ENCODE assay signal across 33 mouse cellular contexts in genomic region chr2:25122666-25123065, GRCm38 (mm10). TPM values are rescaled to one million over a fixed set of nuclear protein-coding genes. Genes with fewer than 3 reads are reported as not detected.
A peak's percentile ranks its signal among the peaks of the same experiment; 100 is the strongest.
DNase-seq lines count a peak whose midpoint lies in the region; ATAC-seq and TF ChIP-seq lines count a peak whose summit lies in the region.
"Had no signal": no experiment of that assay in that cellular context is flagged by ENCODE, and none has a peak within 500 bp of the region (broad histone marks: within the 10 kb centered on the region; RNA-seq: fewer than 3 reads in every experiment).

No protein-coding gene starts in this region.

- no peak for TF ChIP-seq POLR2A in liver, adult 2 months (IDR thresholded peaks at IDR 0.05; ENCODE audit: extremely low read depth, insufficient read depth, low read length)

- TF ChIP-seq EP300 in liver, postnatal 0 days (IDR thresholded peaks at IDR 0.05; ENCODE audit: low read depth): no peak

- no peaks in the 10 kb centered on the region for H3K36me3 ChIP-seq in liver, adult 2 months (ENCODE audit: control insufficient read depth, insufficient read depth, low read length)
- no peaks in the 10 kb centered on the region for H3K36me3 ChIP-seq in liver, postnatal 0 days (replicated peaks; ENCODE audit: insufficient read depth, low read length)
- H3K36me3 ChIP-seq: embryonic facial prominence, embryonic 12.5 days; embryonic facial prominence, embryonic 15.5 days had no signal

- H3K27ac ChIP-seq in liver, adult 2 months (replicated peaks; ENCODE audit: insufficient read depth, low read depth, low read length): no peak overlapping the region
- no peak overlapping the region for H3K27ac ChIP-seq in liver, postnatal 0 days (ENCODE audit: low read depth)
- H3K27ac ChIP-seq: embryonic facial prominence, embryonic 12.5 days; embryonic facial prominence, embryonic 15.5 days; forebrain, embryonic 13.5 days; gastrocnemius, adult 2 months; hindbrain, embryonic 14.5 days; hindbrain, postnatal 0 days had no signal

- H3K9me3 ChIP-seq in liver, postnatal 0 days (ENCODE audit: low read length): no peaks in the 10 kb centered on the region
- H3K9me3 ChIP-seq: embryonic facial prominence, embryonic 12.5 days; embryonic facial prominence, embryonic 15.5 days; forebrain, embryonic 13.5 days had no signal

- H3K79me2 ChIP-seq in liver, adult 2 months (ENCODE audit: control insufficient read depth, insufficient read depth, low read length): no peaks in the 10 kb centered on the region

- H3K9ac ChIP-seq in liver, adult 2 months (ENCODE audit: low read depth, low read length): no peak overlapping the region
- no peak overlapping the region for H3K9ac ChIP-seq in liver, postnatal 0 days (replicated peaks)
- H3K9ac ChIP-seq: embryonic facial prominence, embryonic 12.5 days; embryonic facial prominence, embryonic 15.5 days; forebrain, embryonic 13.5 days; forebrain, postnatal 0 days; hindbrain, embryonic 14.5 days had no signal

- 29% methylated on average over 2 of the region's 2 CpGs for WGBS in liver, adult 2 months
- WGBS in liver, postnatal 0 days (ENCODE audit: insufficient replicate concordance): 43% methylated on average over 2 of the region's 2 CpGs

- DNase-seq in adrenal gland, adult 2 months: peak; percentile 43
- no peak for DNase-seq in adrenal gland, postnatal 25 days
- DNase-seq in adrenal gland, postnatal 36 days: peak; percentile 29 to 31
- DNase-seq in adrenal gland, postnatal 4 days (ENCODE audit: low spot score in 2 of 2): no peak
- peak; percentile 25 for DNase-seq in liver, adult 2 months (ENCODE audit: extremely low read depth, low read depth, low spot score)
- DNase-seq in liver, postnatal 0 days: no peak
- DNase-seq: cerebellum, adult 11 months; cerebellum, adult 2 months; cerebellum, adult 9-11 months; cerebellum, postnatal 25 days; forebrain, postnatal 0 days; gastrocnemius, adult 2 months; gastrocnemius, postnatal 14 days; heart, adult 11 months; kidney, adult 18-20 months had no signal

- no peak for TF ChIP-seq CTCF in liver, adult 2 months (IDR thresholded peaks at IDR 0.05; ENCODE audit: low read depth, low read length)
- no peak for TF ChIP-seq CTCF in liver, postnatal 0 days (IDR thresholded peaks at IDR 0.05; ENCODE audit: low read depth)

- H3K4me3 ChIP-seq in liver, adult 2 months (ENCODE audit: insufficient read depth, low read depth, low read length): no peak overlapping the region
- H3K4me3 ChIP-seq in liver, postnatal 0 days (ENCODE audit: low read depth, low read length): no peak overlapping the region
- H3K4me3 ChIP-seq: embryonic facial prominence, embryonic 12.5 days; embryonic facial prominence, embryonic 15.5 days; forebrain, embryonic 13.5 days; gastrocnemius, adult 2 months had no signal

- H3K27me3 ChIP-seq in liver, adult 2 months (ENCODE audit: control insufficient read depth, insufficient read depth, low read length): no peaks in the 10 kb centered on the region
- no peaks in the 10 kb centered on the region for H3K27me3 ChIP-seq in liver, postnatal 0 days (ENCODE audit: insufficient read depth, low read length)
- H3K27me3 ChIP-seq: embryonic facial prominence, embryonic 12.5 days; embryonic facial prominence, embryonic 15.5 days; forebrain, embryonic 13.5 days had no signal

- ATAC-seq in liver, postnatal 0 days: no peak
- ATAC-seq: activated CD4-positive, CD25-positive, alpha-beta regulatory T cell, adult 4 months; forebrain, embryonic 13.5 days; forebrain, postnatal 0 days; hindbrain, postnatal 0 days; inflammation-experienced regulatory T-cells, adult 6 months; intestine, embryonic 16.5 days had no signal

- H3K4me2 ChIP-seq in liver, postnatal 0 days (ENCODE audit: low read depth, low read length): no peak overlapping the region
- H3K4me2 ChIP-seq: embryonic facial prominence, embryonic 12.5 days; embryonic facial prominence, embryonic 15.5 days; forebrain, embryonic 13.5 days; heart, embryonic 11.5 days; hindbrain, embryonic 14.5 days had no signal

- peaks cover 22% of the 10 kb centered on the region for H3K4me1 ChIP-seq in liver, adult 2 months (ENCODE audit: control insufficient read depth, insufficient read depth, low read length)
- peaks cover 17% of the 10 kb centered on the region for H3K4me1 ChIP-seq in liver, postnatal 0 days (ENCODE audit: insufficient read depth)

RNA-seq across cellular contexts. Expression of gene Noxa1, which starts 27.7 kb away (rescaled TPM):
- not detected for total RNA-seq in adrenal gland, adult 2 months (2021)
- polyA plus RNA-seq in adrenal gland, adult 2 months (2012; rRNA removed): not detected in 2 replicates
- total RNA-seq in adrenal gland, postnatal 25 days (2021): not detected in 2 replicates
- not detected for total RNA-seq in adrenal gland, postnatal 36 days (2021)
- under 1 TPM in 1 of 2 experiments, not detected in 1; 0.59 TPM for total RNA-seq in adrenal gland, postnatal 4 days (2021)
- not detected in 2 replicates for total RNA-seq in liver, adult 2 months (2014; rRNA removed)
- polyA plus RNA-seq in liver, adult 2 months (2012; rRNA removed): 0.15 TPM in 1 of 2 replicates, not detected in the other
- polyA plus RNA-seq in liver, postnatal 0 days (2015; fragmentation: Nextera tagmentation; extraction: Ambion mirVana): 0.52 and 0.59 TPM in 2 replicates
- total RNA-seq: forebrain, postnatal 0 days; gastrocnemius, adult 2 months; gastrocnemius, postnatal 14 days; gastrocnemius, postnatal 4 days; heart, adult 8-10 months; heart, postnatal 25 days; hematopoietic stem cell, adult 5-6 weeks; hindbrain, postnatal 0 days had no signal
- polyA plus RNA-seq: cerebellum, adult 2 months; embryonic facial prominence, embryonic 12.5 days; forebrain, embryonic 13.5 days; forebrain, postnatal 0 days; frontal cortex, adult 2 months; heart, embryonic 14.5 days; heart, postnatal 0 days; hindbrain, embryonic 14.5 days; hindbrain, postnatal 0 days had no signal

RNA-seq across cellular contexts. Expression of gene Entpd8, which starts 42.6 kb away (rescaled TPM):
- under 1 TPM in 1 of 2 experiments, not detected in 1; 0.40 TPM for total RNA-seq in adrenal gland, adult 2 months (2021)
- polyA plus RNA-seq in adrenal gland, adult 2 months (2012; rRNA removed): 0.08 and 0.11 TPM in 2 replicates
- total RNA-seq in adrenal gland, postnatal 25 days (2021): 2.1 TPM in 1 of 2 replicates, not detected in the other
- total RNA-seq in adrenal gland, postnatal 36 days (2021): not detected
- total RNA-seq in adrenal gland, postnatal 4 days (2021): 1 to 10 TPM; 2.0 to 5.4 TPM
- total RNA-seq in liver, adult 2 months (2014; rRNA removed): 84.8 and 91.8 TPM in 2 replicates
- 159 and 196 TPM in 2 replicates for polyA plus RNA-seq in liver, adult 2 months (2012; rRNA removed)
- polyA plus RNA-seq in liver, postnatal 0 days (2015; fragmentation: Nextera tagmentation; extraction: Ambion mirVana): 23.8 and 25.9 TPM in 2 replicates
- total RNA-seq: common myeloid progenitor, adult 5-6 weeks; ES-E14; forebrain, postnatal 0 days; gastrocnemius, adult 2 months; gastrocnemius, postnatal 14 days; gastrocnemius, postnatal 4 days; heart, adult 8-10 months; heart, postnatal 25 days; hematopoietic stem cell, adult 5-6 weeks; hindbrain, postnatal 0 days had no signal
- polyA plus RNA-seq: activated CD4-positive, CD25-positive, alpha-beta regulatory T cell, adult 4 months; cerebellum, adult 2 months; embryonic facial prominence, embryonic 12.5 days; embryonic facial prominence, embryonic 15.5 days; forebrain, embryonic 13.5 days; forebrain, postnatal 0 days; heart, embryonic 11.5 days; heart, embryonic 14.5 days; heart, postnatal 0 days; hindbrain, embryonic 14.5 days; hindbrain, postnatal 0 days had no signal

RNA-seq across cellular contexts. Expression of gene Nrarp, which starts 57.9 kb away (rescaled TPM):
- total RNA-seq in adrenal gland, adult 2 months (2021): 1 to 10 TPM; 1.9 to 3.6 TPM
- 12.0 and 19.0 TPM in 2 replicates for polyA plus RNA-seq in adrenal gland, adult 2 months (2012; rRNA removed)
- 2.2 and 4.0 TPM in 2 replicates for total RNA-seq in adrenal gland, postnatal 25 days (2021)
- total RNA-seq in adrenal gland, postnatal 36 days (2021): 1 to 10 TPM; 2.1 to 2.3 TPM
- total RNA-seq in adrenal gland, postnatal 4 days (2021): 10 to 100 TPM; 10.2 to 18.4 TPM
- total RNA-seq in liver, adult 2 months (2014; rRNA removed): 0.74 and 2.1 TPM in 2 replicates
- 1.5 and 1.6 TPM in 2 replicates for polyA plus RNA-seq in liver, adult 2 months (2012; rRNA removed)
- polyA plus RNA-seq in liver, postnatal 0 days (2015; fragmentation: Nextera tagmentation; extraction: Ambion mirVana): 1.3 and 1.7 TPM in 2 replicates

Comparison
In these comparisons a context has a peak if more than half of its experiments do, and no peak if none do; other contexts are left out.
1. DNase-seq: peak in adrenal gland, adult 2 months (single experiment), adrenal gland, postnatal 36 days (2 of 2) and liver, adult 2 months (single experiment); none in adrenal gland, postnatal 25 days (single experiment), adrenal gland, postnatal 4 days (0 of 2) and liver, postnatal 0 days (single experiment).
2. RNA of gene Entpd8, which starts 42.6 kb away (total RNA-seq): 84.8 to 91.8 TPM in liver, adult 2 months; 2.0 to 5.4 TPM in adrenal gland, postnatal 4 days, 0.40 TPM in adrenal gland, adult 2 months, not detected in adrenal gland, postnatal 36 days and 2.1 TPM in adrenal gland, postnatal 25 days; every median in the first group is over 10 times any median in the second.